ENCODE assay signal across 8 mouse cellular contexts in the genomic region with DNA sequence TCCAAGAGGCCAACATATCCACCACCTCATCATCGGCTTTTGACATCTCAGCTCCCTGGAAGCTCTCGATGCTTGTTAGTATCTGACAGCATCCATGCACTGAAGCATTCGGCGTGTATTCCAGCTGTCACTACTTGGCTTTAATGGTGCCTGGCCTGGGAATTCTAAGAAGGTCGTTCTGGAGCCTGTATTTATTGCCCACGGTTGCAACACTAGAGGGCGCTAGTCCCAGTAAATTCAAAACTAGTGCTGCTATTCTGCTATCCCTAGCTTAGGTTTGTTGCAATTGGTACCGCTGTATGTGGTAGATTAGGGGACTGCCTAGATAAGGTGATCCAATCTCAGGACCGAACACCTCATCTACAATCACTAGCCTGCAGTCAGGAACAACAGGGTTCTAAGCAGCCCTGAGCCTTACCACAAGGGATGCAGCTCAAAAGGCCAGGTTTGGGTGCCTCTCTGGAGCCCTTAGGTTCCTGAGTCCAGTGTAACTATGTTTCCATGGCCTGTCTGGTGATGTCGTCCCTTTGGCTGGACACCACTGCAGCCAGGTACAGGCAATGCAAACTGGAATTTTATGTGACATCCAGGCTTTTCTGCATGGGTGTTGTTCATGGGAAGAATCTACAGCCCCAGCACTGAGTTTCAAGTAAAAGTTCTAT.
DNase-seq lines count a peak whose midpoint lies in the region; ATAC-seq and TF ChIP-seq lines count a peak whose summit lies in the region.

No protein-coding gene starts in this region.

- peak; percentile 38; the same call in 1 of the 2 replicates for TF ChIP-seq CTCF in cerebellum, adult 2 months (IDR thresholded peaks at IDR 0.05; ENCODE audit: borderline replicate concordance, insufficient read depth, low read depth, low read length)
- peak; percentile 59; the same call in 1 of the 2 replicates for TF ChIP-seq CTCF in brain, embryonic 14.5 days (IDR thresholded peaks at IDR 0.05; ENCODE audit: borderline replicate concordance, extremely low read depth, insufficient read depth, insufficient read length)
- peak; percentile 67 for TF ChIP-seq CTCF in heart, postnatal 0 days (IDR thresholded peaks at IDR 0.05; ENCODE audit: low read depth)

- WGBS in cerebellum, adult 2 months, result 50% methylated on average over 10 of the region's 10 CpGs
- 30% methylated on average over 10 of the region's 10 CpGs for WGBS in heart, postnatal 0 days

- no peaks in the 10 kb centered on the region for H3K9me3 ChIP-seq in heart, postnatal 0 days (replicated peaks; ENCODE audit: control insufficient read depth, low read length)

- no peak overlapping the region for H3K9ac ChIP-seq in heart, postnatal 0 days (replicated peaks; ENCODE audit: low read depth, low read length)

- ATAC-seq in cerebellum, adult (ENCODE audit: insufficient number of reproducible peaks, low FRiP score, low TSS enrichment), result no peak
- no peak for ATAC-seq in heart, postnatal 0 days (ENCODE audit: insufficient read depth, low read depth)

- H3K27ac ChIP-seq in cerebellum, adult 2 months (ENCODE audit: insufficient read depth, low read length), result no peak overlapping the region
- no peak overlapping the region for H3K27ac ChIP-seq in heart, postnatal 0 days (ENCODE audit: low read depth)

- H3K36me3 ChIP-seq in heart, postnatal 0 days (replicated peaks; ENCODE audit: control insufficient read depth, insufficient read depth, low read length), result no peaks in the 10 kb centered on the region

- TF ChIP-seq POLR2A in cerebellum, adult 2 months (IDR thresholded peaks at IDR 0.05; ENCODE audit: borderline replicate concordance, insufficient read depth, low read length), result no peak
- TF ChIP-seq POLR2A in brain, embryonic 14.5 days (IDR thresholded peaks at IDR 0.05; ENCODE audit: borderline replicate concordance, extremely low read depth, insufficient read depth, insufficient read length, poor library complexity, severe bottlenecking), result no peak

- no peak overlapping the region for H3K4me2 ChIP-seq in heart, postnatal 0 days (ENCODE audit: low read depth, low read length)

- peaks cover 8% of the 10 kb centered on the region; the same call in 1 of the 2 replicates for H3K4me1 ChIP-seq in cerebellum, adult 2 months (ENCODE audit: control insufficient read depth, insufficient read depth, low read length)
- no peaks in the 10 kb centered on the region for H3K4me1 ChIP-seq in heart, postnatal 0 days (ENCODE audit: control insufficient read depth, insufficient read depth)

- no peak overlapping the region for H3K4me3 ChIP-seq in cerebellum, adult 2 months (replicated peaks; ENCODE audit: insufficient read depth, low read depth, low read length)
- H3K4me3 ChIP-seq in heart, postnatal 0 days (ENCODE audit: low read depth, low read length), result no peak overlapping the region

- DNase-seq in cerebellum, adult 2 months, result no peak
- peak; percentile 36 for DNase-seq in ovary, postnatal 36 days (ENCODE audit: low spot score)
- no peak for DNase-seq in ovary, postnatal 10 days (ENCODE audit: low spot score)
- DNase-seq in brain, embryonic 14.5 days (ENCODE audit: low read depth), result peak; percentile 62
- peak; percentile 52 for DNase-seq in heart, postnatal 0 days (ENCODE audit: low spot score)
- DNase-seq in lung, adult 18-20 months, result peak; percentile 28 to 39
- peak; percentile 37 for DNase-seq in thymus, postnatal 14 days

- no peak for TF ChIP-seq EP300 in heart, postnatal 0 days (IDR thresholded peaks at IDR 0.05; ENCODE audit: low read depth)

- no peaks in the 10 kb centered on the region for H3K27me3 ChIP-seq in cerebellum, adult 2 months (ENCODE audit: control insufficient read depth, insufficient read depth, low read length)
- H3K27me3 ChIP-seq in heart, postnatal 0 days (ENCODE audit: control insufficient read depth, insufficient read depth, low read length), result no peaks in the 10 kb centered on the region

Comparison
In these comparisons a context has a peak if more than half of its experiments do, and no peak if none do; other contexts are left out.
1. DNase-seq: peak in ovary, postnatal 36 days (single experiment), brain, embryonic 14.5 days (single experiment), heart, postnatal 0 days (single experiment), lung, adult 18-20 months (2 of 2) and thymus, postnatal 14 days (single experiment); none in cerebellum, adult 2 months (0 of 2) and ovary, postnatal 10 days (single experiment).
2. Peak in every context shown above with its lines, with median percentiles within 50 percentile points of each other: CTCF ChIP-seq.